Mouse (Mus musculus): ENCODE measurements at regions not wholly inside any gene's neighbourhood (a gene's known extent, or its start where the extent isn't known, plus 50 kb on each side); places are given as distances from the start of the nearest gene placed in this dataset.

GRCm38 (mm10) chr5:69756769-69757485, 164.8 kb upstream of the Gnpda2 start:
- H3K4me1 ChIP-seq (replicated peaks) = no peaks in the 10 kb centered on the region; the same call in 1 of the 2 replicates
- H3K27me3 ChIP-seq = no peaks in the 10 kb centered on the region
- no peak overlapping the region for H3K4me2 ChIP-seq
- no peak overlapping the region for H3K27ac ChIP-seq (replicated peaks)
- peak; percentile 61 for ATAC-seq (ENCODE audit: low read depth)
- WGBS = 53% methylated on average over 3 of the region's 3 CpGs
- no peaks in the 10 kb centered on the region for H3K9me3 ChIP-seq
- no peak overlapping the region for H3K9ac ChIP-seq
- no peak overlapping the region for H3K4me3 ChIP-seq
- no peaks in the 10 kb centered on the region for H3K36me3 ChIP-seq

DNA sequence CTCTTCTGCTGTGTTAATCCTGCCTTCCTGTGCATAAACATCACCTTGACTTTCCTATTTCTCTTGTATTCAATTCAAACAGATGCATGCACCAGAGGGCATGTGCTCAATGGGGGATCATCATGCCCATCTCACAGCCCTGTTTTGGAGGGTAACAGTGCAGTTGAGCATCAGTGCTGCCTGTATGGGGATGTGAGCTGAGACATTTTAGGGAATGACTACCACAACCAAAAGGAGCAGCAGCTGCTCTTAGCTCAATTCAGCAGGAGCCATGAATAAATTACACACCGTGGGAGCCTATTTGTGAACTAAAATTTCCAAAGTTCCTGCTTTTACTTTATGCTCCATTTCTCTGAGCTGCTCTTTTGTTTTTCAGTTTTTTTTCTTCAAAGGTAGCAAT, 164.2 kb upstream of the Gnpda2 start:
- Histone ChIP-seq H3K27ac (replicated peaks) (no peak overlapping the region), H3K9ac (no peak overlapping the region), H3K27me3 (no peaks in the 10 kb centered on the region), H3K4me3 (no peak overlapping the region), H3K9me3 (no peaks in the 10 kb centered on the region), H3K4me1 (replicated peaks) (no peaks in the 10 kb centered on the region; the same call in 1 of the 2 replicates), H3K36me3 (no peaks in the 10 kb centered on the region), H3K4me2 (no peak overlapping the region)
- peak; percentile 77 for ATAC-seq (ENCODE audit: low read depth)
- 32% methylated on average over 1 of the region's 1 CpGs for WGBS

DNA sequence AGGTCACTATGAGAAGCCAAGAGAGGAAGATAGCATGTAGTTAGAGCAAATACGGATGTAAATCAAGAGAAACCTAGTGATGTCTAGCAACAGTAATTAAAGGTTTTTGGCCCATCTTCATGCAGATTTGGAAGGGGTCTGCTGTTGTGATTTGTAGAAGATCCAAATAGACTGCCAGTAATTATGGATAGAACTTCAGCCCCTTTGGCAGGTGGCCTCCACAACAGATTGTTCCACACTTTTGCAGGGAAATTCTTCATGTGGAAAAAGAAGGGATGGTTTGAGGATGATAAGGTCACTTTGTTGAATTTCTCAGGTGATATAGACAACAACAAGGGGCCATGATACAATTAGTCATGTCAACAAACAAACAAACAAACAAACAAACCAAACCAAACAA, 148.4 kb upstream of the Gnpda2 start:
- Histone ChIP-seq H3K9me3 (no peaks in the 10 kb centered on the region), H3K4me2 (no peak overlapping the region), H3K9ac (no peak overlapping the region), H3K27ac (replicated peaks) (no peak overlapping the region), H3K27me3 (no peaks in the 10 kb centered on the region), H3K4me1 (replicated peaks) (no peaks in the 10 kb centered on the region), H3K36me3 (no peaks in the 10 kb centered on the region), H3K4me3 (no peak overlapping the region)
- WGBS = 94% methylated on average over 1 of the region's 1 CpGs
- no peak for ATAC-seq (ENCODE audit: low read depth)

DNA sequence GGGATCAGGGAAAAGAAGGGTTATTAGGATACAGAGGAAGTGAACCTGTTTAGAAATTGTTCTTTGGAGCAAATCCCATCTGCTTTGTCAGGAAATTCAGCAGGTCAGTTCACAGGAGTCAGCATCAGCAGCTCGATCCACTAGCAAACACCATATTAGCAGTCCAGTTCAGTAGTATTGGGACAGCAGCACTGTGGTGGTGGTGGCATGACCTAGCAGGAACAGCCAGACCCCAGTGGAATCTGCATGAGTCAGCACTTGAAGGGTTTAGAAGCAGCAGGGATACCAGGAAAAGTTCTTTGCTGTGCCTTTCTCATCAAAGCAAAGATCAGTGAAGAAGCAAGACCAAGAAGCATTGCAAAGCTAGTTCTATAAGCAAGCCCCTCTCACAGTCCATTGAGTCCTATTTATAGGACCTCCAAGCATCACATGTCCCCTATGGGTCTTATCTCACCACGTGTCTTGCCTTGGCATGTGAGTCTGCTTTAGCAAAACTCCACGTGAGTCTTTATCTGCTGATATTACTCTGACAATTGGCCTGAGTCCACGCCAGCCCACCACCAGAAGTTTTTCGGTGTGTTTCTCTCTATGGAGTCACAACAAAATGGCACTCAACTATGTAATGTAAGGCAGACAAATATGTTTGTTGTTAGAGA, 129.3 kb upstream of the Gnpda2 start:
- Histone ChIP-seq H3K9ac (no peak overlapping the region), H3K4me2 (no peak overlapping the region), H3K4me1 (replicated peaks) (no peaks in the 10 kb centered on the region), H3K27ac (replicated peaks) (no peak overlapping the region), H3K36me3 (no peaks in the 10 kb centered on the region), H3K9me3 (no peaks in the 10 kb centered on the region), H3K27me3 (no peaks in the 10 kb centered on the region), H3K4me3 (no peak overlapping the region)
- no peak for ATAC-seq (ENCODE audit: low read depth)
- WGBS = 90% methylated on average over 5 of the region's 5 CpGs

GRCm38 (mm10) chr5:69716087-69716486, 123.9 kb upstream of the Gnpda2 start:
- Histone ChIP-seq H3K4me1 (replicated peaks) (no peaks in the 10 kb centered on the region), H3K36me3 (no peaks in the 10 kb centered on the region), H3K27me3 (no peaks in the 10 kb centered on the region), H3K4me2 (no peak overlapping the region), H3K9ac (no peak overlapping the region), H3K27ac (replicated peaks) (no peak overlapping the region), H3K9me3 (no peaks in the 10 kb centered on the region), H3K4me3 (no peak overlapping the region)
- 41% methylated on average over 2 of the region's 2 CpGs for WGBS
- peak; percentile 61 for ATAC-seq (ENCODE audit: low read depth)

DNA sequence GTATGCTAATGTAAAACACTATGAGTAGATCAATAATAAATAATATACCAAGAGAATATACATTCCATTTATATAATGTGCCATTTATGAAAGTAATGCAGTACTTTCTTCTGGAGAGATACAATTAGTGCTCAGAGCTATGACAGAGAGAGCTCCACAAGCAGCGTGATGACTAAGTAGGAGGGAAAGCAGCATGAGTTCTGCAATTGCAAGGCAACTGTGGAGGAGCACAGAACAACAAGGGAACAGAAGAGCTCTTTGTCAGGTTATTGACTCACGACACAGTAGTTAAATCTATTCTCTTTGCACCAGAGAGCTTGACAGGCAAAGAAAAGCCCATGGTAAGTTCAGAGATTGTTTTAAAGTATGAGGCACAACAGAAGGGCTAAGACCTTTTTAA, 115.0 kb upstream of the Gnpda2 start:
- H3K4me2 ChIP-seq = no peak overlapping the region
- no peak overlapping the region for H3K27ac ChIP-seq (replicated peaks)
- H3K36me3 ChIP-seq = no peaks in the 10 kb centered on the region
- H3K9me3 ChIP-seq = no peaks in the 10 kb centered on the region
- no peaks in the 10 kb centered on the region; the same call in 1 of the 2 replicates for H3K4me1 ChIP-seq (replicated peaks)
- no peak overlapping the region for H3K9ac ChIP-seq
- H3K27me3 ChIP-seq = no peaks in the 10 kb centered on the region
- 7% methylated on average over 2 of the region's 2 CpGs for WGBS
- no peak for ATAC-seq (ENCODE audit: low read depth)
- H3K4me3 ChIP-seq = no peak overlapping the region

DNA sequence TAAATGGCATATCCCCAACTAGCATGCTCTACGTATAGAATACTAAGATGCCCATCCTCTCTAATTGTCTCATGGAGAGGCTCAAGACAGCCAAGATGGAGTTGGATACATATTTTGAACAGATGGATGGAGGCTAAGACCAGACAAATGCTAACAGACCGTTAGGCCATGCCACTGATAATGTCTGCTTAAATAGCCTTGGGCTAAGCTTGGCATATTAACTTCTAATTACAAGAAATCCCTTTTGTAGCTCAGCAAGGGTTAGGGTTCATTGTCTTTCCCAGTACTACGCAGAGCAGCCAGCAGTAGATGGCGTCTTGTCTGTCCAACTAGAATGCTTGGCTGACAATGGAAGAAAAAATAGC, 113.0 kb upstream of the Gnpda2 start:
- H3K4me3 ChIP-seq = no peak overlapping the region
- no peaks in the 10 kb centered on the region; the same call in 1 of the 2 replicates for H3K4me1 ChIP-seq (replicated peaks)
- H3K27me3 ChIP-seq = no peaks in the 10 kb centered on the region
- H3K4me2 ChIP-seq = no peak overlapping the region
- WGBS = 47% methylated on average over 4 of the region's 4 CpGs
- no peaks in the 10 kb centered on the region for H3K9me3 ChIP-seq
- no peaks in the 10 kb centered on the region for H3K36me3 ChIP-seq
- no peak overlapping the region for H3K27ac ChIP-seq (replicated peaks)
- no peak overlapping the region for H3K9ac ChIP-seq
- no peak; the same call in 1 of the 2 replicates for ATAC-seq (ENCODE audit: low read depth)

GRCm38 (mm10) chr5:69704261-69705167, 112.4 kb upstream of the Gnpda2 start:
- no peaks in the 10 kb centered on the region for H3K27me3 ChIP-seq
- H3K4me3 ChIP-seq = no peak overlapping the region
- no peak overlapping the region for H3K9ac ChIP-seq
- no peak overlapping the region for H3K4me2 ChIP-seq
- 61% methylated on average over 2 of the region's 2 CpGs for WGBS
- H3K4me1 ChIP-seq (replicated peaks) = no peaks in the 10 kb centered on the region; the same call in 1 of the 2 replicates
- no peaks in the 10 kb centered on the region for H3K9me3 ChIP-seq
- no peaks in the 10 kb centered on the region for H3K36me3 ChIP-seq
- no peak overlapping the region for H3K27ac ChIP-seq (replicated peaks)
- ATAC-seq (ENCODE audit: low read depth) = peak; percentile 43; the same call in 1 of the 2 replicates

DNA sequence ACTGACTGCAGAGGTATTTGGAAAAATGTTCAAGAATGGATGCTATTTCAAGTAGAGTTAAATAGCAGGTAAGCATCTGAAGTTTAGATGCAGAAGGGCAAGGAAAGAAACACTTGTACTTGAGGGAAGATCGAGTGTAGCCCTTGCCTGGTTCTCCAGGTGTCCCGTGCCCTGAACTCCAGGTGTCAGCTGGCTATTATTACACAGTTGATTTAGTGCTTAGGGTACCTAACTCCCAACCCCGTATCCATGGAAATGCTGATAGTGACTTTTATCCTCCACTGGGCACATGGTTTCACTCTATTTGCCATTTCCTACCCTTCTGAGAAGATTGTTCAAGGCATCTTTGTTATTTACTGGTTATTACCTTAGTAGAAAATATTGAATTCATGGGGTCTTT, 86.6 kb upstream of the Gnpda2 start:
- Histone ChIP-seq H3K36me3 (no peaks in the 10 kb centered on the region), H3K4me1 (replicated peaks) (no peaks in the 10 kb centered on the region), H3K9ac (no peak overlapping the region), H3K4me3 (no peak overlapping the region), H3K27me3 (no peaks in the 10 kb centered on the region), H3K4me2 (no peak overlapping the region), H3K27ac (replicated peaks) (no peak overlapping the region), H3K9me3 (no peaks in the 10 kb centered on the region)
- WGBS = 74% methylated on average over 3 of the region's 3 CpGs
- no peak for ATAC-seq (ENCODE audit: low read depth)

- Histone ChIP-seq H3K9ac (no peak overlapping the region), H3K4me2 (no peak overlapping the region), H3K9me3 (no peaks in the 10 kb centered on the region), H3K4me1 (replicated peaks) (no peaks in the 10 kb centered on the region), H3K36me3 (no peaks in the 10 kb centered on the region), H3K4me3 (no peak overlapping the region), H3K27ac (replicated peaks) (no peak overlapping the region), H3K27me3 (no peaks in the 10 kb centered on the region)
- no peak for ATAC-seq (ENCODE audit: low read depth)
- WGBS = 79% methylated on average over 3 of the region's 3 CpGs
Measured at GRCm38 (mm10) chr5:69678268-69678667, 86.1 kb upstream of the Gnpda2 start.

GRCm38 (mm10) chr5:69665555-69665954, 73.4 kb upstream of the Gnpda2 start:
- Histone ChIP-seq H3K4me2 (no peak overlapping the region), H3K27me3 (no peaks in the 10 kb centered on the region), H3K36me3 (no peaks in the 10 kb centered on the region), H3K9ac (no peak overlapping the region), H3K27ac (replicated peaks) (no peak overlapping the region), H3K4me3 (no peak overlapping the region), H3K9me3 (no peaks in the 10 kb centered on the region), H3K4me1 (replicated peaks) (no peaks in the 10 kb centered on the region)
- no peak for ATAC-seq (ENCODE audit: low read depth)
- 51% methylated on average over 2 of the region's 2 CpGs for WGBS

DNA sequence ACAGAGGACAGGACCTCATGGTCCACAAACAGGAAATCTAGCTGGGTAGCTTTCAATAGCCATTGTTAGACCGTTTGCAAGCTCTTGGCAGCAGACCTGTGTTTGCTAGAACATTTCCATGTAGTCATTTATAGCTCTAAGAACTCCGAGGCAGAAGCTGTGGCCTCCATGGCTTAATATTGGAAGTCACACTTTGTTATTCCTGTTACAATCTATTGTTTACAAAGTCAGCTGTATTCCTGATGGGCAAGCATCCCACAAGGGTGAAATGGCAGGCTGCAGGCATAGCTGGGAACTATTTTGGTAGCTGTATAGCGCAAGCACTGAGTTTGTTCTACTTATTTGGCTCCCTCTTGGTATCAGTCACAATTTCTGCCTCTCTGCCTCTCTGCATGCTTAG, 71.8 kb upstream of the Gnpda2 start:
- Histone ChIP-seq H3K9me3 (no peaks in the 10 kb centered on the region), H3K4me2 (no peak overlapping the region), H3K27me3 (no peaks in the 10 kb centered on the region), H3K4me3 (no peak overlapping the region), H3K4me1 (replicated peaks) (no peaks in the 10 kb centered on the region), H3K9ac (no peak overlapping the region), H3K36me3 (no peaks in the 10 kb centered on the region), H3K27ac (replicated peaks) (no peak overlapping the region)
- WGBS = 84% methylated on average over 3 of the region's 3 CpGs
- ATAC-seq (ENCODE audit: low read depth) = no peak
